ENCODE assay signal across 34 mouse cellular contexts in genomic region chr1:171648840-171649239, GRCm38 (mm10). TPM values are rescaled to one million over a fixed set of nuclear protein-coding genes. Genes with fewer than 3 reads are reported as not detected.
DNase-seq lines count a peak whose midpoint lies in the region; ATAC-seq and TF ChIP-seq lines count a peak whose summit lies in the region.
"Had no signal": no experiment of that assay in that cellular context is flagged by ENCODE, and none has a peak within 500 bp of the region (broad histone marks: within the 10 kb centered on the region; RNA-seq: fewer than 3 reads in every experiment).

No protein-coding gene starts in this region.

- TF ChIP-seq CTCF in spleen, adult 2 months (IDR thresholded peaks at IDR 0.05; ENCODE audit: extremely low read depth, insufficient read depth, insufficient read length, insufficient replicate concordance): no peak
- no peak for TF ChIP-seq CTCF in bone marrow, adult 2 months (IDR thresholded peaks at IDR 0.05; ENCODE audit: control insufficient read depth, insufficient read depth, low read length)
- TF ChIP-seq CTCF in midbrain, postnatal 0 days (IDR thresholded peaks at IDR 0.05): no peak

- H3K4me3 ChIP-seq in spleen, adult 2 months (ENCODE audit: extremely low read depth, insufficient read depth, insufficient read length): peak overlapping the region; percentile 45
- peak overlapping the region; percentile 42 for H3K4me3 ChIP-seq in bone marrow, adult 2 months (replicated peaks; ENCODE audit: control insufficient read depth, low read depth, low read length)
- H3K4me3 ChIP-seq in macrophage (ENCODE audit: inconsistent target): peak overlapping the region; percentile 55
- no peak overlapping the region for H3K4me3 ChIP-seq in midbrain, postnatal 0 days (ENCODE audit: low read depth, low read length)
- H3K4me3 ChIP-seq: embryonic facial prominence, embryonic 10.5 days; heart, embryonic 15.5 days; intestine, embryonic 15.5 days; limb, embryonic 12.5 days had no signal

- no peak overlapping the region for H3K9ac ChIP-seq in midbrain, postnatal 0 days (replicated peaks; ENCODE audit: low read length, poor library complexity, severe bottlenecking)
- H3K9ac ChIP-seq: forebrain, postnatal 0 days; heart, embryonic 15.5 days; hindbrain, embryonic 14.5 days; intestine, embryonic 15.5 days; limb, embryonic 12.5 days; liver, postnatal 0 days had no signal

- no peaks in the 10 kb centered on the region for H3K36me3 ChIP-seq in spleen, adult 2 months (ENCODE audit: control insufficient read depth, insufficient read depth, low read length)
- H3K36me3 ChIP-seq in macrophage (ENCODE audit: inconsistent target): peaks cover 7% of the 10 kb centered on the region; the same call in 1 of the 2 replicates
- H3K36me3 ChIP-seq in midbrain, postnatal 0 days (ENCODE audit: insufficient read depth, low read length): no peaks in the 10 kb centered on the region
- H3K36me3 ChIP-seq: embryonic facial prominence, embryonic 10.5 days; heart, embryonic 15.5 days; intestine, embryonic 15.5 days; limb, embryonic 12.5 days had no signal

- peaks cover 57% of the 10 kb centered on the region for H3K79me2 ChIP-seq in macrophage (ENCODE audit: inconsistent target)

- peaks cover 22% of the 10 kb centered on the region; the same call in 1 of the 2 replicates for H3K4me1 ChIP-seq in spleen, adult 2 months (ENCODE audit: control insufficient read depth, insufficient read depth, insufficient read length)
- H3K4me1 ChIP-seq in bone marrow, adult 2 months (ENCODE audit: control insufficient read depth, insufficient read depth, low read length): peaks cover 5% of the 10 kb centered on the region
- no peaks in the 10 kb centered on the region for H3K4me1 ChIP-seq in midbrain, postnatal 0 days (ENCODE audit: insufficient read depth, low read length)
- H3K4me1 ChIP-seq: embryonic facial prominence, embryonic 10.5 days; heart, embryonic 15.5 days; intestine, embryonic 15.5 days; limb, embryonic 12.5 days had no signal

- peak in 1 of 2 experiments; percentile 57 for DNase-seq in spleen, adult 2 months (ENCODE audit: low read depth in 1 of 2, low spot score in 2 of 2)
- DNase-seq in spleen, postnatal 14 days (ENCODE audit: low spot score in 2 of 2): no peak
- no peak for DNase-seq in layer of hippocampus, postnatal 10 days (ENCODE audit: low spot score in 2 of 2)
- no peak for DNase-seq in cerebellum, adult 9-10 months
- no peak for DNase-seq in midbrain, postnatal 0 days (ENCODE audit: low spot score)
- no peak for DNase-seq in kidney, adult 18-20 months
- DNase-seq: adrenal gland, adult 2 months; cerebellum, adult 2 months; forebrain, postnatal 0 days; gastrocnemius, postnatal 36 days; heart, postnatal 4 days; kidney, adult 9 months; kidney, postnatal 25 days; liver, postnatal 0 days; lung, postnatal 14 days; right cerebral cortex, postnatal 25 days; thymus, adult 2 months; thymus, postnatal 4 days had no signal

- no peak; the same call in 1 of the 2 replicates for TF ChIP-seq POLR2A in spleen, adult 2 months (IDR thresholded peaks at IDR 0.05; ENCODE audit: low read depth, low read length)
- TF ChIP-seq POLR2A in bone marrow, adult 2 months (IDR thresholded peaks at IDR 0.05; ENCODE audit: borderline replicate concordance, control insufficient read depth, low read depth, low read length): no peak

- WGBS in spleen, adult 2 months: 17% methylated on average over 8 of the region's 8 CpGs
- WGBS in bone marrow, adult 2 months: 22% methylated on average over 8 of the region's 8 CpGs
- WGBS in macrophage (ENCODE audit: missing documents): 32% methylated on average over 8 of the region's 8 CpGs
- WGBS in midbrain, postnatal 0 days: 62% methylated on average over 8 of the region's 8 CpGs

- no peaks in the 10 kb centered on the region for H3K27me3 ChIP-seq in spleen, adult 2 months (ENCODE audit: control insufficient read depth, insufficient read depth, low read length)
- H3K27me3 ChIP-seq in midbrain, postnatal 0 days (ENCODE audit: insufficient read depth, low read length): no peaks in the 10 kb centered on the region
- H3K27me3 ChIP-seq: heart, embryonic 15.5 days; intestine, embryonic 15.5 days; limb, embryonic 12.5 days; Patski had no signal

- no peak for ATAC-seq in midbrain, postnatal 0 days (ENCODE audit: low FRiP score)
- ATAC-seq: forebrain, postnatal 0 days; intestine, embryonic 15.5 days; liver, postnatal 0 days; Patski had no signal

- H3K9me3 ChIP-seq in midbrain, postnatal 0 days (ENCODE audit: low read length): no peaks in the 10 kb centered on the region
- H3K9me3 ChIP-seq: embryonic facial prominence, embryonic 10.5 days; heart, embryonic 15.5 days; intestine, embryonic 15.5 days; limb, embryonic 12.5 days had no signal

- H3K4me2 ChIP-seq in midbrain, postnatal 0 days (ENCODE audit: low read depth, low read length, poor library complexity, severe bottlenecking): no peak overlapping the region
- H3K4me2 ChIP-seq: heart, embryonic 15.5 days; hindbrain, embryonic 14.5 days; intestine, embryonic 15.5 days; limb, embryonic 12.5 days; liver, embryonic 11.5 days; midbrain, embryonic 11.5 days had no signal

- H3K27ac ChIP-seq in spleen, adult 2 months (ENCODE audit: insufficient read depth, low read length): peak overlapping the region; percentile 81
- no peak overlapping the region; the same call in 1 of the 2 replicates for H3K27ac ChIP-seq in bone marrow, adult 2 months (ENCODE audit: control insufficient read depth, insufficient read depth, low read depth, low read length, poor library complexity)
- peak overlapping the region; percentile 76 for H3K27ac ChIP-seq in macrophage
- no peak overlapping the region for H3K27ac ChIP-seq in midbrain, postnatal 0 days (ENCODE audit: low read depth, low read length)
- H3K27ac ChIP-seq: embryonic facial prominence, embryonic 10.5 days; heart, embryonic 15.5 days; hindbrain, embryonic 14.5 days; intestine, embryonic 15.5 days; limb, embryonic 12.5 days; stomach, postnatal 0 days had no signal

RNA-seq across cellular contexts. Expression of gene Slamf7, which starts 4.0 kb away (rescaled TPM):
- 9.6 and 12.3 TPM in 2 replicates for polyA plus RNA-seq in spleen, adult 2 months (2012; rRNA removed)
- 3.1 and 4.7 TPM in 2 replicates for polyA plus RNA-seq in bone marrow, adult 2 months (2011; ENCODE audit: insufficient read depth, insufficient read length, low replicate concordance, missing spikeins)
- total RNA-seq in macrophage (2018; cell fraction: chromatin; rRNA removed): 1,000 to 10,000 TPM in 9 of 26 experiments, 100 to 1,000 TPM in 17; 248 to 1,912 (median 729) TPM
- total RNA-seq in macrophage (2018; cell fraction: cytosol; rRNA removed): 1,000 to 10,000 TPM in 1 of 26 experiments, 100 to 1,000 TPM in 25; 219 to 1,276 (median 582) TPM
- 1,000 to 10,000 TPM in 13 of 26 experiments, 100 to 1,000 TPM in 13; 184 to 2,064 (median 1,037) TPM for total RNA-seq in macrophage (2018; cell fraction: nucleus; rRNA removed)
- polyA plus RNA-seq in macrophage (2018): 92.5 to 257 TPM (median 179 TPM) in 3 replicates
- not detected for total RNA-seq in layer of hippocampus, postnatal 10 days (2021)
- not detected in 2 replicates for total RNA-seq in midbrain, postnatal 0 days (2014; rRNA removed)
- not detected in 2 replicates for polyA plus RNA-seq in midbrain, postnatal 0 days (2015; fragmentation: Nextera tagmentation; extraction: Ambion mirVana)
- total RNA-seq: ES-E14; heart, postnatal 4 days had no signal
- polyA plus RNA-seq: C2C12; embryonic facial prominence, embryonic 10.5 days; forebrain, embryonic 11.5 days; forebrain, postnatal 0 days; hindbrain, embryonic 14.5 days; limb, embryonic 12.5 days; liver, embryonic 11.5 days; midbrain, embryonic 11.5 days; neural tube, embryonic 11.5 days; Patski had no signal

RNA-seq across cellular contexts. Expression of gene Cd48, which starts 33.0 kb away (rescaled TPM):
- polyA plus RNA-seq in spleen, adult 2 months (2012; rRNA removed): 46.1 and 50.3 TPM in 2 replicates
- 7.2 and 15.0 TPM in 2 replicates for polyA plus RNA-seq in bone marrow, adult 2 months (2011; ENCODE audit: insufficient read depth, insufficient read length, low replicate concordance, missing spikeins)
- total RNA-seq in macrophage (2018; cell fraction: chromatin; rRNA removed): 100 to 1,000 TPM in 25 of 26 experiments, 10 to 100 TPM in 1; 76.3 to 222 (median 181) TPM
- 100 to 1,000 TPM; 200 to 270 (median 237) TPM for total RNA-seq in macrophage (2018; cell fraction: cytosol; rRNA removed)
- 100 to 1,000 TPM; 137 to 292 (median 225) TPM for total RNA-seq in macrophage (2018; cell fraction: nucleus; rRNA removed)
- 230 to 330 TPM (median 260 TPM) in 3 replicates for polyA plus RNA-seq in macrophage (2018)
- under 1 TPM; 0.30 to 0.38 TPM for total RNA-seq in layer of hippocampus, postnatal 10 days (2021)
- 0.77 and 1.1 TPM in 2 replicates for total RNA-seq in midbrain, postnatal 0 days (2014; rRNA removed)
- 0.88 and 0.99 TPM in 2 replicates for polyA plus RNA-seq in midbrain, postnatal 0 days (2015; fragmentation: Nextera tagmentation; extraction: Ambion mirVana)
- polyA plus RNA-seq: C2C12; forebrain, embryonic 11.5 days; Patski had no signal

RNA-seq across cellular contexts. Expression of gene Ly9, which starts 41.6 kb away (rescaled TPM):
- polyA plus RNA-seq in spleen, adult 2 months (2012; rRNA removed): 23.8 and 27.7 TPM in 2 replicates
- polyA plus RNA-seq in bone marrow, adult 2 months (2011; ENCODE audit: insufficient read depth, insufficient read length, low replicate concordance, missing spikeins): 12.8 and 23.7 TPM in 2 replicates
- 100 to 1,000 TPM in 23 of 26 experiments, 10 to 100 TPM in 3; 76.8 to 200 (median 144) TPM for total RNA-seq in macrophage (2018; cell fraction: chromatin; rRNA removed)
- total RNA-seq in macrophage (2018; cell fraction: cytosol; rRNA removed): 100 to 1,000 TPM; 293 to 703 (median 450) TPM
- total RNA-seq in macrophage (2018; cell fraction: nucleus; rRNA removed): 100 to 1,000 TPM; 156 to 447 (median 313) TPM
- 199 to 492 TPM (median 394 TPM) in 3 replicates for polyA plus RNA-seq in macrophage (2018)
- under 1 TPM in 1 of 2 experiments, not detected in 1; 0.30 TPM for total RNA-seq in layer of hippocampus, postnatal 10 days (2021)
- total RNA-seq in midbrain, postnatal 0 days (2014; rRNA removed): 0.19 and 0.66 TPM in 2 replicates
- 0.21 TPM in 1 of 2 replicates, not detected in the other for polyA plus RNA-seq in midbrain, postnatal 0 days (2015; fragmentation: Nextera tagmentation; extraction: Ambion mirVana)
- total RNA-seq: forebrain, postnatal 0 days; left cerebral cortex, postnatal 14 days had no signal
- polyA plus RNA-seq: C2C12; forebrain, embryonic 11.5 days; hindbrain, embryonic 14.5 days; midbrain, embryonic 11.5 days; neural tube, embryonic 11.5 days; Patski had no signal

Comparison
In these comparisons a context has a peak if more than half of its experiments do, and no peak if none do; other contexts are left out.
1. H3K27ac ChIP-seq: peak in spleen, adult 2 months (single experiment) and macrophage (single experiment); none in bone marrow, adult 2 months (single experiment) and midbrain, postnatal 0 days (single experiment).
2. RNA of gene Ly9, which starts 41.6 kb away (polyA plus RNA-seq): 199 to 492 TPM in macrophage, 23.8 to 27.7 TPM in spleen, adult 2 months and 12.8 to 23.7 TPM in bone marrow, adult 2 months; 0.21 TPM in midbrain, postnatal 0 days; every median in the first group is over 10 times any median in the second.